12 mouse cellular contexts compared by ENCODE assay signal in genomic region chr1:136674548-136675455, GRCm38 (mm10). TPM values are rescaled to one million over a fixed set of nuclear protein-coding genes. Genes with fewer than 3 reads are reported as not detected.
A peak's percentile ranks its signal among the peaks of the same experiment; 100 is the strongest.
DNase-seq lines count a peak whose midpoint lies in the region; ATAC-seq and TF ChIP-seq lines count a peak whose summit lies in the region.
"Had no signal": no experiment of that assay in that cellular context is flagged by ENCODE, and none has a peak within 500 bp of the region (broad histone marks: within the 10 kb centered on the region; RNA-seq: fewer than 3 reads in every experiment).

No protein-coding gene starts in this region.

- DNase-seq in heart, embryonic 10.5 days (ENCODE audit: low spot score), result no peak
- no peak for DNase-seq in heart, postnatal 25 days (ENCODE audit: low spot score)
- peak; percentile 20 for DNase-seq in thymus, adult 2 months
- DNase-seq in thymus, postnatal 10 days (ENCODE audit: low spot score in 2 of 2), result no peak
- DNase-seq in urinary bladder, adult 18-20 months (ENCODE audit: low spot score in 2 of 2), result no peak
- no peak for DNase-seq in thymus, postnatal 14 days
- DNase-seq: layer of hippocampus, postnatal 36 days; lung, postnatal 14 days; thymus, adult 18-20 months had no signal

- peak overlapping the region; percentile 30 for H3K27ac ChIP-seq in heart, embryonic 10.5 days
- no peak overlapping the region for H3K27ac ChIP-seq in thymus, adult 2 months (ENCODE audit: control insufficient read depth, insufficient read depth, low read length)
- H3K27ac ChIP-seq in hindbrain, embryonic 16.5 days (ENCODE audit: low read depth, low read length), result no peak overlapping the region
- H3K27ac ChIP-seq in neural tube, embryonic 15.5 days (replicated peaks), result no peak overlapping the region

- H3K4me1 ChIP-seq in heart, embryonic 10.5 days, result peaks cover 16% of the 10 kb centered on the region
- H3K4me1 ChIP-seq in thymus, adult 2 months (replicated peaks; ENCODE audit: control insufficient read depth, insufficient read depth, low read length), result peaks cover 24% of the 10 kb centered on the region
- H3K4me1 ChIP-seq in hindbrain, embryonic 16.5 days (ENCODE audit: control insufficient read depth, insufficient read depth, low read depth, low read length), result no peaks in the 10 kb centered on the region; the same call in 1 of the 2 replicates
- peaks cover 14% of the 10 kb centered on the region for H3K4me1 ChIP-seq in neural tube, embryonic 15.5 days

- no peaks in the 10 kb centered on the region for H3K9me3 ChIP-seq in heart, embryonic 10.5 days
- H3K9me3 ChIP-seq in hindbrain, embryonic 16.5 days (ENCODE audit: control insufficient read depth, low read length), result no peaks in the 10 kb centered on the region
- H3K9me3 ChIP-seq in neural tube, embryonic 15.5 days (replicated peaks), result no peaks in the 10 kb centered on the region

- H3K4me2 ChIP-seq in hindbrain, embryonic 16.5 days (ENCODE audit: low read length), result peak overlapping the region; percentile 12; the same call in 1 of the 2 replicates
- no peak overlapping the region for H3K4me2 ChIP-seq in neural tube, embryonic 15.5 days

- H3K27me3 ChIP-seq in heart, embryonic 10.5 days (ENCODE audit: insufficient read depth, poor library complexity, severe bottlenecking), result no peaks in the 10 kb centered on the region; the same call in 1 of the 2 replicates
- no peaks in the 10 kb centered on the region for H3K27me3 ChIP-seq in thymus, adult 2 months (ENCODE audit: control insufficient read depth, insufficient read depth, low read length)
- H3K27me3 ChIP-seq in hindbrain, embryonic 16.5 days (replicated peaks; ENCODE audit: control insufficient read depth, insufficient read depth, low read length), result no peaks in the 10 kb centered on the region
- H3K27me3 ChIP-seq in neural tube, embryonic 15.5 days (replicated peaks), result no peaks in the 10 kb centered on the region

- H3K9ac ChIP-seq in hindbrain, embryonic 16.5 days (ENCODE audit: low read depth, low read length), result no peak overlapping the region
- no peak overlapping the region for H3K9ac ChIP-seq in neural tube, embryonic 15.5 days (replicated peaks)

- peak overlapping the region; percentile 18 for H3K4me3 ChIP-seq in heart, embryonic 10.5 days
- H3K4me3 ChIP-seq in thymus, adult 2 months (ENCODE audit: control insufficient read depth, insufficient read depth, low read length), result no peak overlapping the region
- no peak overlapping the region for H3K4me3 ChIP-seq in hindbrain, embryonic 16.5 days (ENCODE audit: low read length)
- no peak overlapping the region for H3K4me3 ChIP-seq in neural tube, embryonic 15.5 days (replicated peaks)
- H3K4me3 ChIP-seq: erythroblast, embryonic 14.5 days had no signal

- ATAC-seq in hindbrain, embryonic 16.5 days, result no peak
- ATAC-seq in neural tube, embryonic 15.5 days (ENCODE audit: low FRiP score), result peak; percentile 43; the same call in 1 of the 2 replicates

- no peak for TF ChIP-seq POLR2A in thymus, adult 2 months (IDR thresholded peaks at IDR 0.05; ENCODE audit: control insufficient read depth, extremely low read depth, insufficient read depth, low read length, poor library complexity)

- intact Hi-C loops in heart, postnatal 25 days (cut with DNase I), result loop anchor here (5.0 kb wide), 1 partner anchor 48 kb away; no protein-coding TSS in a partner anchor

- 13% methylated on average over 25 of the region's 25 CpGs for WGBS in heart, embryonic 10.5 days
- WGBS in thymus, adult 2 months, result 67% methylated on average over 25 of the region's 25 CpGs
- WGBS in hindbrain, embryonic 16.5 days, result 12% methylated on average over 25 of the region's 25 CpGs
- 15% methylated on average over 25 of the region's 25 CpGs for WGBS in neural tube, embryonic 15.5 days

- TF ChIP-seq CTCF in thymus, adult 2 months (IDR thresholded peaks at IDR 0.05; ENCODE audit: borderline replicate concordance, control insufficient read depth, extremely low read depth, insufficient read depth, low read length, poor library complexity), result no peak

- H3K36me3 ChIP-seq in heart, embryonic 10.5 days, result no peaks in the 10 kb centered on the region
- H3K36me3 ChIP-seq in thymus, adult 2 months (ENCODE audit: control insufficient read depth, insufficient read depth, low read length), result no peaks in the 10 kb centered on the region
- no peaks in the 10 kb centered on the region for H3K36me3 ChIP-seq in hindbrain, embryonic 16.5 days (ENCODE audit: control insufficient read depth, insufficient read depth, low read length)
- no peaks in the 10 kb centered on the region for H3K36me3 ChIP-seq in neural tube, embryonic 15.5 days

RNA-seq across cellular contexts. Expression of gene Zfp281, which starts 50.1 kb away (rescaled TPM):
- polyA plus RNA-seq in heart, embryonic 10.5 days (2016; fragmentation: Nextera tagmentation; extraction: Ambion mirVana), result 15.6 and 22.5 TPM in 2 replicates
- total RNA-seq in heart, postnatal 25 days (2021), result 10 to 100 TPM; 10.1 to 12.0 TPM
- polyA plus RNA-seq in thymus, adult 2 months (2012; rRNA removed), result 6.2 TPM in 2 replicates
- 16.3 and 20.1 TPM in 2 replicates for polyA plus RNA-seq in hindbrain, embryonic 16.5 days (2015; fragmentation: Nextera tagmentation; extraction: Ambion mirVana)
- polyA plus RNA-seq in neural tube, embryonic 15.5 days (2015; fragmentation: Nextera tagmentation; extraction: Ambion mirVana), result 17.2 and 17.6 TPM in 2 replicates
